Mouse (Mus musculus) forebrain, embryonic 11.5 days (tissue): Measurements from ENCODE around the gene Aknad1. TPM values are rescaled to one million over a fixed set of nuclear protein-coding genes. Genes with fewer than 3 reads are reported as not detected.

ENCODE experiments used
- ATAC-seq: fragments of 200-750 bp; cut with Nextera tagmentation; replicated peaks from 2 replicates; pipeline ENCODE4 v1.8.0; 2017; ENCODE audit warnings: moderate TSS enrichment; ENCODE audit not compliant: low FRiP score
- DNase-seq: peaks from one replicate; pipeline ENCODE4 v3.0.0-alpha.2; 2017; ENCODE audit warnings: low spot score
- H3K27ac ChIP-seq: fragments of 300-500 bp; sonication (generic); 2 replicates; pipeline ENCODE4 v1.5.1; 2014; ENCODE audit warnings: low read depth, low read length
- H3K27me3 ChIP-seq: fragments of 300-500 bp; sonication (generic); 2 replicates; pipeline ENCODE4 v1.6.1; 2014; ENCODE audit warnings: mild to moderate bottlenecking, low read length, mixed read lengths; ENCODE audit not compliant: control insufficient read depth, insufficient read depth
- H3K36me3 ChIP-seq: fragments of 300-500 bp; sonication (generic); 2 replicates; pipeline ENCODE4 v1.6.1; 2014; ENCODE audit warnings: mild to moderate bottlenecking, low read length, moderate library complexity, mixed read lengths; ENCODE audit not compliant: control insufficient read depth, insufficient read depth
- H3K4me1 ChIP-seq: fragments of 300-500 bp; sonication (generic); replicated peaks from 2 replicates; pipeline ENCODE4 v1.6.1; 2014; ENCODE audit warnings: low read length, mixed read lengths; ENCODE audit not compliant: control insufficient read depth, insufficient read depth
- H3K4me2 ChIP-seq: fragments of 300-500 bp; sonication (generic); 2 replicates; pipeline ENCODE4 v1.6.1; 2014; ENCODE audit warnings: low read depth, mild to moderate bottlenecking, low read length, moderate library complexity, mixed read lengths; ENCODE audit not compliant: severe bottlenecking
- H3K4me3 ChIP-seq: fragments of 300-500 bp; sonication (generic); 2 replicates; pipeline ENCODE4 v1.5.1; 2014; ENCODE audit warnings: low read depth, low read length
- H3K9ac ChIP-seq: fragments of 300-500 bp; sonication (generic); 2 replicates; pipeline ENCODE4 v1.6.1; 2014; ENCODE audit warnings: low read length
- H3K9me3 ChIP-seq: fragments of 300-500 bp; sonication (generic); 2 replicates; pipeline ENCODE4 v1.6.1; 2016; ENCODE audit warnings: low read length, mixed read lengths; ENCODE audit not compliant: control insufficient read depth
- WGBS: fragments of 180-500 bp; shearing (Covaris S2); extraction: QIAGEN DNeasy Blood & Tissue Kit; methylation state at CpG from one replicate; pipeline ENCODE4 v1.1.7; 2014; 5-methylcytosine and 5-hydroxymethylcytosine counted together
- polyA plus RNA-seq: library from polyadenylated mRNA; unstranded; fragments of >200 nt; fragmentation: Nextera tagmentation; extraction: Ambion mirVana; gene quantifications from 2 replicates; pipeline ENCODE4 v1.2.1, GENCODE M21; 2014

Aknad1 gene
- polyA plus RNA-seq, 1 experiment from 2014 or later, result not detected

- no peak for ATAC-seq
- Histone ChIP-seq H3K4me1 (peaks cover 3% of the 10 kb centered on the region; the same call in 1 of the 2 replicates), H3K9me3 (no peaks in the 10 kb centered on the region; the same call in 1 of the 2 replicates), H3K36me3 (no peaks in the 10 kb centered on the region; the same call in 1 of the 2 replicates), H3K27me3 (no peaks in the 10 kb centered on the region), H3K9ac (no peak overlapping the region), H3K4me3 (no peak overlapping the region), H3K4me2 (no peak overlapping the region), H3K27ac (no peak overlapping the region)
- 57% methylated on average over 3 of the region's 3 CpGs for WGBS
- no peak for DNase-seq
These were observed 26.3 kb upstream of the Aknad1 start for GRCm38 (mm10) chr3:108713065-108713675.

GRCm38 (mm10) chr3:108714837-108715236, 24.6 kb upstream of the Aknad1 start:
- Histone ChIP-seq H3K27ac (no peak overlapping the region), H3K9me3 (no peaks in the 10 kb centered on the region; the same call in 1 of the 2 replicates), H3K9ac (no peak overlapping the region), H3K4me2 (no peak overlapping the region), H3K27me3 (no peaks in the 10 kb centered on the region), H3K36me3 (no peaks in the 10 kb centered on the region; the same call in 1 of the 2 replicates), H3K4me1 (peaks cover 5% of the 10 kb centered on the region; the same call in 1 of the 2 replicates), H3K4me3 (no peak overlapping the region)
- ATAC-seq (no peak), DNase-seq (no peak)
- 94% methylated on average over 4 of the region's 4 CpGs for WGBS

GRCm38 (mm10) chr3:108717896-108718502, 21.5 kb upstream of the Aknad1 start:
- Histone ChIP-seq H3K4me1 (peaks cover 9% of the 10 kb centered on the region), H3K27me3 (no peaks in the 10 kb centered on the region), H3K9me3 (no peaks in the 10 kb centered on the region; the same call in 1 of the 2 replicates), H3K27ac (no peak overlapping the region), H3K4me3 (no peak overlapping the region), H3K9ac (no peak overlapping the region), H3K4me2 (no peak overlapping the region), H3K36me3 (no peaks in the 10 kb centered on the region; the same call in 1 of the 2 replicates)
- DNase-seq (no peak), ATAC-seq (no peak)
- WGBS, result 86% methylated on average over 3 of the region's 3 CpGs

GRCm38 (mm10) chr3:108719357-108719756, 20.1 kb upstream of the Aknad1 start:
- ATAC-seq (no peak), DNase-seq (no peak)
- 85% methylated on average over 2 of the region's 2 CpGs for WGBS
- Histone ChIP-seq H3K4me2 (no peak overlapping the region), H3K36me3 (no peaks in the 10 kb centered on the region; the same call in 1 of the 2 replicates), H3K4me3 (no peak overlapping the region), H3K9ac (no peak overlapping the region), H3K27me3 (no peaks in the 10 kb centered on the region), H3K9me3 (no peaks in the 10 kb centered on the region), H3K27ac (no peak overlapping the region), H3K4me1 (peaks cover 8% of the 10 kb centered on the region; the same call in 1 of the 2 replicates)

GRCm38 (mm10) chr3:108719761-108720160, 19.7 kb upstream of the Aknad1 start:
- Histone ChIP-seq H3K4me3 (no peak overlapping the region), H3K36me3 (no peaks in the 10 kb centered on the region; the same call in 1 of the 2 replicates), H3K9ac (no peak overlapping the region), H3K4me1 (peaks cover 8% of the 10 kb centered on the region; the same call in 1 of the 2 replicates), H3K27me3 (no peaks in the 10 kb centered on the region), H3K27ac (no peak overlapping the region), H3K4me2 (peak overlapping the region; percentile 72; the same call in 1 of the 2 replicates), H3K9me3 (no peaks in the 10 kb centered on the region)
- DNase-seq (no peak), ATAC-seq (no peak)
- 90% methylated on average over 3 of the region's 3 CpGs for WGBS

GRCm38 (mm10) chr3:108721076-108721991, 18.1 kb upstream of the Aknad1 start:
- peak overlapping the region; percentile 94 for H3K9ac ChIP-seq
- ATAC-seq, result no peak
- H3K27me3 ChIP-seq, result no peaks in the 10 kb centered on the region
- under 1% methylated on average over 44 of the region's 44 CpGs for WGBS
- no peaks in the 10 kb centered on the region for H3K36me3 ChIP-seq
- no peak for DNase-seq
- H3K27ac ChIP-seq, result peak overlapping the region; percentile 90
- no peaks in the 10 kb centered on the region for H3K9me3 ChIP-seq
- H3K4me1 ChIP-seq, result peaks cover 8% of the 10 kb centered on the region; the same call in 1 of the 2 replicates
- H3K4me2 ChIP-seq, result peak overlapping the region; percentile 72
- H3K4me3 ChIP-seq, result peak overlapping the region; percentile 79

- Histone ChIP-seq H3K9ac (peak within 1 kb of the TSS; percentile 94), H3K36me3 (no peaks in the 10 kb centered on the region), H3K27me3 (no peaks in the 10 kb centered on the region), H3K4me3 (peak within 1 kb of the TSS; percentile 79), H3K27ac (peak within 1 kb of the TSS; percentile 95), H3K9me3 (no peaks in the 10 kb centered on the region), H3K4me2 (peak within 1 kb of the TSS; percentile 72), H3K4me1 (peaks cover 8% of the 10 kb centered on the region; the same call in 1 of the 2 replicates)
- 2% methylated on average over 52 of the region's 53 CpGs for WGBS
- ATAC-seq (peak; percentile 99), DNase-seq (peak; percentile 99)
These were observed 17.2 kb upstream of the Aknad1 start, which contains the start of gene Gpsm2 for GRCm38 (mm10) chr3:108722036-108722872. TSS of gene Gpsm2 (minus strand) at chr3:108722309.
